Mouse (Mus musculus): ENCODE results near the gene Tnfsf4. TPM values are rescaled to one million over a fixed set of nuclear protein-coding genes. Genes with fewer than 3 reads are reported as not detected.

Gene Tnfsf4
- total RNA-seq (2021) = not detected
- not detected in 2 replicates for polyA plus RNA-seq (2012; rRNA removed)
- long read RNA-seq = 0 reads

GRCm38 (mm10) chr1:161394931-161395459 is at the start of gene Tnfsf4:
TSS of gene Tnfsf4 (plus strand) at chr1:161395409.
- Histone ChIP-seq H3K9ac (ENCODE audit: low read depth, low read length) (no peak within 1 kb of the TSS), H3K4me1 (ENCODE audit: control insufficient read depth, insufficient read depth, low read length) (no peaks in the 10 kb centered on the region), H3K27ac (no peak within 1 kb of the TSS), H3K79me2 (replicated peaks; ENCODE audit: control insufficient read depth, insufficient read depth, low read length) (no peaks in the 10 kb centered on the region), H3K36me3 (ENCODE audit: control insufficient read depth, insufficient read depth, low read length) (no peaks in the 10 kb centered on the region), H3K27me3 (ENCODE audit: control insufficient read depth, insufficient read depth, low read length) (no peaks in the 10 kb centered on the region), H3K4me3 (no peak within 1 kb of the TSS)
- TF ChIP-seq EP300 (IDR thresholded peaks at IDR 0.05; ENCODE audit: insufficient read depth, low read depth, low read length) (no peak), CTCF (IDR thresholded peaks at IDR 0.05) (no peak), POLR2A (IDR thresholded peaks at IDR 0.05; ENCODE audit: insufficient read depth, low read depth, low read length) (no peak)
- no peak for DNase-seq
- intact Hi-C loops (cut with DNase I) = no loop called here
- WGBS = 53% methylated on average over 6 of the region's 6 CpGs

GRCm38 (mm10) chr1:161350981-161351380 is 44.2 kb upstream of the Tnfsf4 start:
- no peaks in the 10 kb centered on the region for H3K4me1 ChIP-seq (ENCODE audit: control insufficient read depth, insufficient read depth, low read length)
- H3K27ac ChIP-seq = no peak overlapping the region
- DNase-seq = no peak
- H3K36me3 ChIP-seq (ENCODE audit: control insufficient read depth, insufficient read depth, low read length) = no peaks in the 10 kb centered on the region
- intact Hi-C loops (cut with DNase I) = no loop called here
- 53% methylated on average over 1 of the region's 1 CpGs for WGBS
- H3K9ac ChIP-seq (ENCODE audit: low read depth, low read length) = no peak overlapping the region
- no peaks in the 10 kb centered on the region for H3K79me2 ChIP-seq (replicated peaks; ENCODE audit: control insufficient read depth, insufficient read depth, low read length)
- H3K4me3 ChIP-seq = no peak overlapping the region
- H3K27me3 ChIP-seq (ENCODE audit: control insufficient read depth, insufficient read depth, low read length) = no peaks in the 10 kb centered on the region
- TF ChIP-seq POLR2A (IDR thresholded peaks at IDR 0.05; ENCODE audit: insufficient read depth, low read depth, low read length) = no peak
- no peak for TF ChIP-seq EP300 (IDR thresholded peaks at IDR 0.05; ENCODE audit: insufficient read depth, low read depth, low read length)
- TF ChIP-seq CTCF (IDR thresholded peaks at IDR 0.05) = no peak

GRCm38 (mm10) chr1:161365006-161365405 is 30.2 kb upstream of the Tnfsf4 start:
- H3K79me2 ChIP-seq (replicated peaks; ENCODE audit: control insufficient read depth, insufficient read depth, low read length) = no peaks in the 10 kb centered on the region
- no peak overlapping the region for H3K27ac ChIP-seq
- intact Hi-C loops (cut with DNase I) = no loop called here
- WGBS = 72% methylated on average over 4 of the region's 4 CpGs
- TF ChIP-seq CTCF (IDR thresholded peaks at IDR 0.05) = no peak
- no peak for TF ChIP-seq POLR2A (IDR thresholded peaks at IDR 0.05; ENCODE audit: insufficient read depth, low read depth, low read length)
- TF ChIP-seq EP300 (IDR thresholded peaks at IDR 0.05; ENCODE audit: insufficient read depth, low read depth, low read length) = no peak
- no peaks in the 10 kb centered on the region for H3K36me3 ChIP-seq (ENCODE audit: control insufficient read depth, insufficient read depth, low read length)
- no peak overlapping the region for H3K4me3 ChIP-seq
- no peaks in the 10 kb centered on the region for H3K27me3 ChIP-seq (ENCODE audit: control insufficient read depth, insufficient read depth, low read length)
- no peak overlapping the region for H3K9ac ChIP-seq (ENCODE audit: low read depth, low read length)
- DNase-seq = no peak
- H3K4me1 ChIP-seq (ENCODE audit: control insufficient read depth, insufficient read depth, low read length) = no peaks in the 10 kb centered on the region

- TF ChIP-seq CTCF (IDR thresholded peaks at IDR 0.05) (no peak), EP300 (IDR thresholded peaks at IDR 0.05; ENCODE audit: insufficient read depth, low read depth, low read length) (no peak), POLR2A (IDR thresholded peaks at IDR 0.05; ENCODE audit: insufficient read depth, low read depth, low read length) (no peak)
- Histone ChIP-seq H3K27ac (no peak overlapping the region), H3K4me3 (no peak overlapping the region), H3K79me2 (replicated peaks; ENCODE audit: control insufficient read depth, insufficient read depth, low read length) (no peaks in the 10 kb centered on the region), H3K36me3 (ENCODE audit: control insufficient read depth, insufficient read depth, low read length) (no peaks in the 10 kb centered on the region), H3K4me1 (ENCODE audit: control insufficient read depth, insufficient read depth, low read length) (no peaks in the 10 kb centered on the region), H3K27me3 (ENCODE audit: control insufficient read depth, insufficient read depth, low read length) (no peaks in the 10 kb centered on the region), H3K9ac (ENCODE audit: low read depth, low read length) (no peak overlapping the region)
- intact Hi-C loops (cut with DNase I) = no loop called here
- WGBS = 76% methylated on average over 2 of the region's 2 CpGs
- no peak for DNase-seq
Measured at GRCm38 (mm10) chr1:161371919-161372318, 23.3 kb upstream of the Tnfsf4 start.

- intact Hi-C loops (cut with DNase I) = no loop called here
- DNase-seq = no peak
- Histone ChIP-seq H3K27me3 (ENCODE audit: control insufficient read depth, insufficient read depth, low read length) (no peaks in the 10 kb centered on the region), H3K79me2 (replicated peaks; ENCODE audit: control insufficient read depth, insufficient read depth, low read length) (no peaks in the 10 kb centered on the region), H3K4me1 (ENCODE audit: control insufficient read depth, insufficient read depth, low read length) (no peaks in the 10 kb centered on the region; the same call in 1 of the 2 replicates), H3K4me3 (no peak overlapping the region), H3K36me3 (ENCODE audit: control insufficient read depth, insufficient read depth, low read length) (no peaks in the 10 kb centered on the region), H3K9ac (ENCODE audit: low read depth, low read length) (no peak overlapping the region), H3K27ac (no peak overlapping the region)
- WGBS = 41% methylated on average over 2 of the region's 2 CpGs
- TF ChIP-seq CTCF (IDR thresholded peaks at IDR 0.05) (no peak), EP300 (IDR thresholded peaks at IDR 0.05; ENCODE audit: insufficient read depth, low read depth, low read length) (no peak), POLR2A (IDR thresholded peaks at IDR 0.05; ENCODE audit: insufficient read depth, low read depth, low read length) (no peak)
Measured at GRCm38 (mm10) chr1:161375866-161376265, 19.3 kb upstream of the Tnfsf4 start.

- Histone ChIP-seq H3K27me3 (ENCODE audit: control insufficient read depth, insufficient read depth, low read length) (no peaks in the 10 kb centered on the region), H3K4me3 (no peak overlapping the region), H3K27ac (no peak overlapping the region), H3K36me3 (ENCODE audit: control insufficient read depth, insufficient read depth, low read length) (no peaks in the 10 kb centered on the region), H3K9ac (ENCODE audit: low read depth, low read length) (no peak overlapping the region), H3K79me2 (replicated peaks; ENCODE audit: control insufficient read depth, insufficient read depth, low read length) (no peaks in the 10 kb centered on the region), H3K4me1 (ENCODE audit: control insufficient read depth, insufficient read depth, low read length) (no peaks in the 10 kb centered on the region; the same call in 1 of the 2 replicates)
- TF ChIP-seq EP300 (IDR thresholded peaks at IDR 0.05; ENCODE audit: insufficient read depth, low read depth, low read length) (no peak), CTCF (IDR thresholded peaks at IDR 0.05) (no peak), POLR2A (IDR thresholded peaks at IDR 0.05; ENCODE audit: insufficient read depth, low read depth, low read length) (no peak)
- 73% methylated on average over 3 of the region's 3 CpGs for WGBS
- intact Hi-C loops (cut with DNase I) = no loop called here
- no peak for DNase-seq
Measured at GRCm38 (mm10) chr1:161378571-161378970, 16.6 kb upstream of the Tnfsf4 start.
